Mouse (Mus musculus): ENCODE measurements at regions not wholly inside any gene's neighbourhood (a gene's known extent, or its start where the extent isn't known, plus 50 kb on each side); places are given as distances from the start of the nearest gene placed in this dataset.
"Not testable (repeated sequence)": the region's sequence is repeated elsewhere in the genome, so short reads cannot be mapped to it uniquely, and the experiment has no call there.

- no peak for DNase-seq
Observed at GRCm38 (mm10) chr17:84844950-84845349, 54.4 kb upstream of the Lrpprc start.

- no peak for DNase-seq
Observed at GRCm38 (mm10) chr17:84846141-84846540, 55.6 kb upstream of the Lrpprc start.

- no peak for DNase-seq
Observed at GRCm38 (mm10) chr17:84848385-84849030, 57.9 kb upstream of the Lrpprc start.

- no peak for DNase-seq
Observed at GRCm38 (mm10) chr17:84849031-84849405, 58.4 kb upstream of the Lrpprc start.

GRCm38 (mm10) chr17:84850464-84850863, 59.9 kb upstream of the Lrpprc start:
- no peak for DNase-seq

- DNase-seq, result no peak
Observed at GRCm38 (mm10) chr17:84850893-84851292, 60.3 kb upstream of the Lrpprc start.

- DNase-seq, result no peak
Observed at GRCm38 (mm10) chr17:84856971-84857370, 66.4 kb upstream of the Lrpprc start.

- DNase-seq, result no peak
Observed at GRCm38 (mm10) chr17:84858830-84859229, 68.2 kb upstream of the Lrpprc start.

GRCm38 (mm10) chr17:84859916-84860315, 69.3 kb upstream of the Lrpprc start:
- DNase-seq, result no peak

- no peak for DNase-seq
Observed at GRCm38 (mm10) chr17:84860835-84861234, 70.2 kb upstream of the Lrpprc start.

GRCm38 (mm10) chr17:84864231-84864630, 73.6 kb upstream of the Lrpprc start:
- not testable (repeated sequence) for DNase-seq

- DNase-seq, result peak; percentile 59
Observed at GRCm38 (mm10) chr17:84865158-84865557, 74.6 kb upstream of the Lrpprc start.

GRCm38 (mm10) chr17:84865566-84865965, 75.0 kb upstream of the Lrpprc start:
- no peak for DNase-seq

- DNase-seq, result no peak
Observed at GRCm38 (mm10) chr17:84869074-84869722, 78.6 kb upstream of the Lrpprc start.

- DNase-seq, result no peak
Observed at GRCm38 (mm10) chr17:84873554-84873953, 83.0 kb upstream of the Lrpprc start.

GRCm38 (mm10) chr17:84874494-84874893, 82.0 kb upstream of the Ppm1b start:
- DNase-seq, result no peak

GRCm38 (mm10) chr17:84875031-84875430, 81.5 kb upstream of the Ppm1b start:
- no peak for DNase-seq

- DNase-seq, result peak; percentile 51
Observed at GRCm38 (mm10) chr17:84876037-84876436, 80.5 kb upstream of the Ppm1b start.

- DNase-seq, result peak; percentile 52
Observed at GRCm38 (mm10) chr17:84877176-84877863, 79.2 kb upstream of the Ppm1b start.

- peak; percentile 74 for DNase-seq
Observed at GRCm38 (mm10) chr17:84877864-84878224, 78.7 kb upstream of the Ppm1b start.

GRCm38 (mm10) chr17:84878316-84878715, 78.2 kb upstream of the Ppm1b start:
- no peak for DNase-seq

GRCm38 (mm10) chr17:84879146-84879545, 77.4 kb upstream of the Ppm1b start:
- DNase-seq, result no peak

GRCm38 (mm10) chr17:84880946-84881345, 75.6 kb upstream of the Ppm1b start:
- DNase-seq, result no peak

- no peak for DNase-seq
Observed at GRCm38 (mm10) chr17:84888525-84888924, 68.0 kb upstream of the Ppm1b start.

All from cerebellum, adult 11 months (tissue).